Mouse (Mus musculus) cortical plate, adult 2 months (tissue): ENCODE results near the gene Nat14.

Experiments
- CTCF ChIP-seq: fragments of 200-500 bp; IDR thresholded peaks from 2 replicates; pipeline ENCODE4 v1.5.1; 2011; ENCODE audit warnings: mild to moderate bottlenecking, control low read depth, low read length; ENCODE audit not compliant: insufficient read depth; ENCODE audit errors: extremely low read depth
- POLR2A ChIP-seq: fragments of 200-500 bp; IDR thresholded peaks from 2 replicates; pipeline ENCODE4 v1.6.1; 2011; ENCODE audit warnings: mild to moderate bottlenecking, low read length, control low read depth; ENCODE audit not compliant: insufficient read depth; ENCODE audit errors: extremely low read depth

GRCm38 (mm10) chr7:4953815-4954445, 32.1 kb downstream of the Nat14 start:
- TF ChIP-seq POLR2A (no peak), CTCF (no peak)
